Mouse (Mus musculus) midbrain, embryonic 14.5 days (tissue): ENCODE results near the gene Utf1. TPM values are rescaled to one million over a fixed set of nuclear protein-coding genes. Genes with fewer than 3 reads are reported as not detected.

Experiments used
- ATAC-seq: fragments of 200-750 bp; cut with Nextera tagmentation; 2 replicates; pipeline ENCODE4 v1.8.0; 2017; ENCODE audit warnings: moderate number of reproducible peaks, moderate library complexity; ENCODE audit not compliant: low FRiP score, low TSS enrichment
- DNase-seq: peaks from one replicate; pipeline ENCODE4 v3.0.0-alpha.2; 2015
- H3K27ac ChIP-seq: fragments of 300-500 bp; sonication (generic); replicated peaks from 2 replicates; pipeline ENCODE4 v1.5.1; 2014; ENCODE audit warnings: mild to moderate bottlenecking, low read depth, low read length, moderate library complexity
- H3K27me3 ChIP-seq: fragments of 300-500 bp; sonication (generic); 2 replicates; pipeline ENCODE4 v1.6.1; 2014; ENCODE audit warnings: low read length, control low read depth, mixed read lengths; ENCODE audit not compliant: control insufficient read depth, insufficient read depth
- H3K36me3 ChIP-seq: fragments of 300-500 bp; sonication (generic); 2 replicates; pipeline ENCODE4 v1.6.1; 2014; ENCODE audit warnings: low read length, control low read depth; ENCODE audit not compliant: control insufficient read depth, insufficient read depth
- H3K4me1 ChIP-seq: fragments of 300-500 bp; sonication (generic); 2 replicates; pipeline ENCODE4 v1.6.1; 2014; ENCODE audit warnings: mild to moderate bottlenecking, antibody characterized with exemption, low read length, control low read depth; ENCODE audit not compliant: control insufficient read depth, insufficient read depth
- H3K4me2 ChIP-seq: fragments of 300-500 bp; sonication (generic); 2 replicates; pipeline ENCODE4 v1.6.1; 2014; ENCODE audit warnings: mild to moderate bottlenecking, low read length, moderate library complexity
- H3K4me3 ChIP-seq: fragments of 300-500 bp; sonication (generic); replicated peaks from 2 replicates; pipeline ENCODE4 v1.5.1; 2014; ENCODE audit warnings: low read depth, low read length
- H3K9ac ChIP-seq: fragments of 300-500 bp; sonication (generic); replicated peaks from 2 replicates; pipeline ENCODE4 v1.6.1; 2014; ENCODE audit warnings: mild to moderate bottlenecking, low read length, moderate library complexity
- H3K9me3 ChIP-seq: fragments of 300-500 bp; sonication (generic); 2 replicates; pipeline ENCODE4 v1.6.1; 2016; ENCODE audit warnings: low read length, control low read depth, mixed read lengths; ENCODE audit not compliant: control insufficient read depth
- WGBS: fragments of 180-500 bp; shearing (Covaris S2); extraction: QIAGEN DNeasy Blood & Tissue Kit; methylation state at CpG from one replicate; pipeline ENCODE4 v1.1.7; 2014; 5-methylcytosine and 5-hydroxymethylcytosine counted together
- polyA plus RNA-seq: library from polyadenylated mRNA; unstranded; fragments of >200 nt; fragmentation: Nextera tagmentation; extraction: Ambion mirVana; gene quantifications from 2 replicates; pipeline ENCODE4 v1.2.1, GENCODE M21; 2014

Gene Utf1
- polyA plus RNA-seq, 1 experiment from 2014 or later = not detected

DNA sequence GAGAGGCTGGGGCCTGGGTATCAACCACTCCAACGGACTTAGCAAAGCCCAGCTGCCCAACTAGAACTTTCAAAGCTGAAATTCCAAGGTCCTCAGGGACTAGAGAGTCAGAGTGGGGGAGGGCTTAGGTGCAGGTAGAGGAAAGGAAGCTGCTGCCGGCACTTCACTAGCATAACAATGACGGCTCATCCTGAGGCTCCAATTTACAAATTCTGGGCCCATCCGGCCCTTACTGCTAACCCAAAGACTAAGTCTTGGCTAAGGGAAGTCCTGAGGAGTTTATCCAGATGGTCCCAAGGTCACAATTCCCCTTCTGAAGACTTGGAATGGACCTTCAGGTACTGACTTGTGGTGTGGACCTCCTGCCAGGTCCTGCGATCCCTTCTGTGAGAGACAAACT, 1.9 kb downstream of the Utf1 start:
- Histone ChIP-seq H3K4me2 (no peak overlapping the region), H3K36me3 (no peaks in the 10 kb centered on the region), H3K4me3 (no peak overlapping the region), H3K27me3 (peaks cover 84% of the 10 kb centered on the region), H3K27ac (no peak overlapping the region), H3K9me3 (no peaks in the 10 kb centered on the region), H3K4me1 (peaks cover 10% of the 10 kb centered on the region; the same call in 1 of the 2 replicates), H3K9ac (no peak overlapping the region)
- DNase-seq (no peak), ATAC-seq (no peak)
- 8% methylated on average over 5 of the region's 5 CpGs for WGBS

- Histone ChIP-seq H3K4me2 (no peak overlapping the region), H3K9ac (no peak overlapping the region), H3K27me3 (peaks cover 88% of the 10 kb centered on the region), H3K4me3 (no peak overlapping the region), H3K4me1 (peaks cover 16% of the 10 kb centered on the region; the same call in 1 of the 2 replicates), H3K9me3 (no peaks in the 10 kb centered on the region), H3K27ac (no peak overlapping the region), H3K36me3 (no peaks in the 10 kb centered on the region)
- no peak for DNase-seq
- no peak for ATAC-seq
- 30% methylated on average over 5 of the region's 5 CpGs for WGBS
Observed at GRCm38 (mm10) chr7:139946032-139946431, 2.4 kb downstream of the Utf1 start.

DNA sequence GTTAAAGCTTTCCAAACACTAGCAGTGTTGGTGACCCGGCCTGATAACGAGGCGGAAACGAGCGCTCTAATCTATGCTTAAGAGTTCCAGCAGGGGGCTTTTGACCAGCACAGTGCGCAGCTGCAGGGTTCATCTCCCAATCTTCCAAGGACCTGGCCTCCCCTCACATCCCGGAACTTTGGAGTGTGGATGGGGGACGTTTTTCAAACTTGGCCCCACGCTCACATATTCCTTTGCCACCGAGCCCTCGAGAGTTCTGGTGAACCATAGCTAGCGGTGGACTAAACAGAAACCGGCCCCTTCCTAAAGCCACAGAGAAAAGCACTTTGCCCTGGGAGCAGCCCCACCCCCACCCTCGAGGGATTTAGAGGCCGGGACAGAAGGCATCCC, 6.3 kb downstream of the Utf1 start:
- Histone ChIP-seq H3K4me1 (peaks cover 18% of the 10 kb centered on the region; the same call in 1 of the 2 replicates), H3K27me3 (peaks cover 54% of the 10 kb centered on the region), H3K4me2 (peak overlapping the region; percentile 65), H3K9ac (no peak overlapping the region; the same call in 1 of the 2 replicates), H3K9me3 (no peaks in the 10 kb centered on the region), H3K36me3 (no peaks in the 10 kb centered on the region), H3K27ac (no peak overlapping the region), H3K4me3 (peak overlapping the region; percentile 33)
- ATAC-seq (no peak), DNase-seq (peak; percentile 76)
- 1% methylated on average over 15 of the region's 15 CpGs for WGBS

DNA sequence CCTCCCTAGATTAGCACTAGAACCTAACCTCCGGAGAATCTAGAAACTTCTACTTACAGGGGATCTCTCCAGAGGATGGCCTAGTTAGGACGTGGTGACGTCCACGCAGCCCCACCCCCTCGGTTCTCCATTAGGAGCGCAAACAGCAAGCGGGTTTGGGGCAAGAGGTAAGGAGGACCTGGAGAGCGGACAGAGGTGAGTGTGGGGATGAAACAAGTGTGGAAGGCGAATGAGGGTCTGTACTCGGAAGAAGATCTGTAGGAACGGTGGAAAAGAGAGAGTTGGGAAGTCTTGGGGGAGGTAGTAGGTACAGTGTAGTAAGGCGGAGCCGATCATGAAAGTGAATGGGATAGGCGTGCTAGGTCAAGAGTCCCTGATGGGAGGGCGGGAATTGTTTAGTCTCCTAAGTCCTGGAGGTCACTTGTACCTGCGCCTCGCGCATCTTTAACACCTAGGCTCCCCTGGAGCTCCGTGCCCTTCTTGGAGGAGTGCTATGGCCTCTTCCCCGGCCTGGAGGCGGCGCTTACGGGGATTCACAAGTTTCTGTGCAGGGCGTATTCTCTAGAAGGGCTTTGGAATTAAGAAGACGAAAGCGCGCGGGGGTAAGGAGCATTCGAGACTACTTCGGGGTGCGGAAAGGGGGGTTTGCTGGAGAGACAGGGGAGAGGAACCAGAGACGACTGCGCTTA, 6.8 kb downstream of the Utf1 start:
- WGBS = under 1% methylated on average over 33 of the region's 33 CpGs
- H3K4me1 ChIP-seq = peaks cover 18% of the 10 kb centered on the region; the same call in 1 of the 2 replicates
- H3K27ac ChIP-seq = no peak overlapping the region
- no peak for ATAC-seq
- H3K9ac ChIP-seq = peak overlapping the region; percentile 20; the same call in 1 of the 2 replicates
- H3K4me2 ChIP-seq = peak overlapping the region; percentile 65
- DNase-seq = peak; percentile 59
- H3K4me3 ChIP-seq = peak overlapping the region; percentile 33
- peaks cover 48% of the 10 kb centered on the region for H3K27me3 ChIP-seq
- no peaks in the 10 kb centered on the region for H3K9me3 ChIP-seq
- no peaks in the 10 kb centered on the region for H3K36me3 ChIP-seq

DNA sequence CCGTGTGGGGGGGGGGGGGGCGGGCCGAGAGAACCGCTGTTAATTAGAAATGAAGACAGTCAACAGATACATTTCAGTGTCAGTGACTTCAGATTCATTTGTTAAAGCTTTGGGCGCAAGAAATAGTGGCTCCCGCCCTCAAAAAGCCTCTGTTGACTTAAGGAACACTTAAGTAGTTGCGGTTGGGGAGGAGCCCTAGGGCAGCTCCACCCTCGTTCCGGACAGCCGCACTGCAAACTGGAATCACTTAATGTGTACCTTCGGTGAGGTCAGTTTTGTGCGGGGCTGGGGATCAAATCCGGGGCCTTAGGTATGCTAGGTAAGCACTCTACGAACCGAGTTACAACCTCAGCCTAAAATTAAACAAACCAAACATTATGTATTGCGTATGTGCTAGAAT, 7.5 kb downstream of the Utf1 start:
- peaks cover 18% of the 10 kb centered on the region; the same call in 1 of the 2 replicates for H3K4me1 ChIP-seq
- 6% methylated on average over 16 of the region's 16 CpGs for whole genome bisulfite sequencing
- H3K4me2 ChIP-seq = peak overlapping the region; percentile 65
- peaks cover 42% of the 10 kb centered on the region for H3K27me3 ChIP-seq
- ATAC-seq (no peak), DNase-seq (no peak)
- peak overlapping the region; percentile 20; the same call in 1 of the 2 replicates for H3K9ac ChIP-seq
- no peak overlapping the region for H3K27ac ChIP-seq
- H3K4me3 ChIP-seq = peak overlapping the region; percentile 33
- H3K9me3 ChIP-seq = no peaks in the 10 kb centered on the region
- H3K36me3 ChIP-seq = no peaks in the 10 kb centered on the region

GRCm38 (mm10) chr7:139951991-139952633, 8.5 kb downstream of the Utf1 start:
- ATAC-seq (no peak), DNase-seq (no peak)
- Histone ChIP-seq H3K9ac (no peak overlapping the region), H3K27me3 (peaks cover 33% of the 10 kb centered on the region), H3K4me2 (no peak overlapping the region), H3K4me1 (peaks cover 18% of the 10 kb centered on the region; the same call in 1 of the 2 replicates), H3K9me3 (no peaks in the 10 kb centered on the region), H3K4me3 (no peak overlapping the region), H3K36me3 (no peaks in the 10 kb centered on the region), H3K27ac (no peak overlapping the region)
- WGBS = 44% methylated on average over 6 of the region's 6 CpGs

DNA sequence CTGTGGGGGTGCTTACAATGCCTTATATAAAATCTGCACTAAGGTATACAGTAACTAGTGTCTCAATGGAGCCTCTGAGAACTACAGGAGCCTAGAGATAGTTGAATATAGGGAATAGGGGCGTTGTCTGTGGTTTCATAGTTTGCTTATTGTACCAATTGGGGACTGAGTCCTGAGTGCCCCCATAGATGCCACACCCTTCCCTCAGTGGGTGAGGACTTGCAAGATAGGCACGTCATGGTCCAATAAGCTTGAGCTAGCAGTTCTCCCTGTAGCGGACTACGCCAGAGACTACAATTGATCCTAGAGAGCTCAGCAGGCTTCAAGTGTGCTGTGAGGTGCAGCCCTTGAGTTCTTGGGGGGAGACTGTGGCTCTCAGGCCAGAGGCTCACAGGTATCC, 11.9 kb downstream of the Utf1 start:
- peaks cover 8% of the 10 kb centered on the region; the same call in 1 of the 2 replicates for H3K27me3 ChIP-seq
- WGBS = 65% methylated on average over 4 of the region's 4 CpGs

DNA sequence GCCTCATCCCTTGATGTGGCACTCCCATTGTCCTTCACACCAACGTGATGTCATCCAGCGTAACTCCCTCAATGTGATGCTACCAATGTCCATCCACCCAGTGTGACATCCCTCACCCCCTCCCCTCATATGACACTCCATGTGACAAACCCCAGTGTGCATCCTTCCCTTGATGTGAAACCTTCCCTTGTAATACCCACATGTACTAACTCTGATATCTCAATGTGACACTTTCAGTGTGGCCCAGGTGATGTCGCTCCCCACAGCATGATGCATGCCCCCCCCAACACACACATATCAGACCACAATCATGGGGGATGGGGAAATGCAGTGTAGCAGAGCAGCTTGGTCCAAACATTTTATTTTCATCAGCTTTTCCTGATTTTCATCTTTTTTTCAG, 13.1 kb downstream of the Utf1 start:
- DNase-seq = no peak
- H3K4me3 ChIP-seq = no peak overlapping the region
- H3K4me1 ChIP-seq = no peaks in the 10 kb centered on the region
- no peak overlapping the region for H3K9ac ChIP-seq
- no peaks in the 10 kb centered on the region for H3K9me3 ChIP-seq
- no peak for ATAC-seq
- WGBS = 78% methylated on average over 3 of the region's 3 CpGs
- H3K27me3 ChIP-seq = no peaks in the 10 kb centered on the region
- no peak overlapping the region for H3K4me2 ChIP-seq
- H3K36me3 ChIP-seq = no peaks in the 10 kb centered on the region
- H3K27ac ChIP-seq = no peak overlapping the region

More for the DNA sequence above, 11.9 kb downstream of the Utf1 start:
- ATAC-seq (no peak), DNase-seq (no peak)
- peaks cover 7% of the 10 kb centered on the region; the same call in 1 of the 2 replicates for H3K4me1 ChIP-seq
- no peak overlapping the region for H3K27ac ChIP-seq
- no peak overlapping the region for H3K4me2 ChIP-seq
- H3K9ac ChIP-seq = no peak overlapping the region
- no peak overlapping the region for H3K4me3 ChIP-seq
- no peaks in the 10 kb centered on the region for H3K9me3 ChIP-seq
- H3K36me3 ChIP-seq = no peaks in the 10 kb centered on the region
